Mouse (Mus musculus): ENCODE measurements around the gene B4galt2.
A peak's percentile ranks its signal among the peaks of the same experiment; 100 is the strongest.

The B4galt2 gene

DNA sequence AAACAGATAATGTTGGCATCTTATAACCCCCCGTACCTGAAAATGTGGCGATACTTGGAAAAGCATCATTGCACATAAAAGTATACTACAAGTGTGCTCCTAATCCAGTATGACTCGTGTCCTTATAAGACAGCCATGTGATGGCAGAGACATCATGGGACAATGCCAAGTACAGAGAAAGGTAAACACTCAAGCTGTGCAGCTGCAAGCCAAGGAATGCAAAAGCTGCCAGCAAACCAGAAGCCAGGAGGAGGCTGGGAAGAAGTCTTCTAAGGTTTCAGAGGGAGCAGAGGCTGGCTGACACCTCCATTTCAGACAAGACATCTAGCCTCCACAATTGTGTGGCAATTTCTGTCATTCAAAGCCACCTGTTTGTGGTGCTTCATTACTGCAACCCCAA lies 22.9 kb upstream of the B4galt2 start:
- peak; percentile 71 for DNase-seq

- no peak for DNase-seq
Observed at GRCm38 (mm10) chr4:117904761-117905160, 21.5 kb upstream of the B4galt2 start.

- DNase-seq, result no peak
Observed at GRCm38 (mm10) chr4:117904094-117904493, 20.8 kb upstream of the B4galt2 start.

DNA sequence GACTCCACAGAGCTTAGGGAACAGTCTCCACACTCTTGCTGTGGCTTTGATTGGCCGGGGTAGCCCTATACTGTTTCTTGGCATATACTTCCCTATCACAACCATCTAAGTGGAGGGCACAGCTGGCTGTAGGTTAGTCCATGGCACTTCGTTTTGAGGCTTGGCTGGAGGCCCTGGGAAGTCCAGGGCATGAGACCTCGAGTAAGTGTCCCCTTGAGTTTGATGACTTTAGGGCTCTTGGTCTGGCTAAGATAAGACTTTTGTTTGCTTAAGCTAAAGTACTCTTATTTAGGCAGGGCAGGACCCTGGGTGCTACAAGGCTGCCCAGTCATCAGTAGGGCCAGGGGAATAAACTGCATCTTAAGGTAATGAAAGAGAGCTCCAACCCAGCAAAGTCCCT lies 14.8 kb upstream of the B4galt2 start:
- no peak for DNase-seq

DNA sequence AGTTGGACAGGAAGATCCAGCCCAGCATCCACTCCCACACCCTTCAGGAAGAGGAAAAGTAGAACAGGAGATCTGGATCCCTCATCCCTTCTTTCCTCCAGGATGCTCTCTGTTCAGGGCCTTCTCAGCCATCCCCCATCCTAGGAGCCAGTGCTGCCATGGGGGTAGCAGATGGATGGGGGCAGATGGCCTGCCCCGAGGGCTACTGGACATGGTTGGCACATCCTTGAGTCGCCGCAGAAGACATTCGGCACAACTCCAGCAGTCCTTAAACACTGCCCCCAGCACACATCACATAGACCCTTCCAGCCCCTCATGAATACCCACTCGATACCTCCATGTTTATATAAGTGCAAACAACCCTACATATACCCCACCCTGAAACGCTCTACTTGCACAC lies 12.7 kb upstream of the B4galt2 start:
- no peak for DNase-seq

DNA sequence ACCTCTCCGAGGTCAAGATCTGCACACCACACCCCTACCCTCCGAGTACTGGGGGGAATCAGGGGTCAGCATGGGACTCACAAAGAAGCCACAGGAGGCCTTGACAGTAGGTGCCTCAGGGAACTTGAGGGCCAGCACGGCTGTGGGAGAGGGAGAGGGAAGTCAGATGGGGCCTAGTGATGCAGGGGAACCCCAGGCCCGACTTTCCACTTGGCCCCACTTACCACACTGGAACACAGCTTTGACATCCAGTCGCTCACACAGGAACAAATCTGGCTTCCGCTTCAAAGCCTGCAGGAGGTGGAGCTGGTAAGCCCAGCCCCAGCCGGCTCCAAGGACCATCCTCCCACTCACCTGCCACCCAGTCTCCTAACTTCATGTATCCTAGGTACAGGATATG lies 12.1 kb upstream of the B4galt2 start:
- DNase-seq, result no peak

GRCm38 (mm10) chr4:117894601-117895000 lies 11.3 kb upstream of the B4galt2 start:
- no peak for DNase-seq

DNA sequence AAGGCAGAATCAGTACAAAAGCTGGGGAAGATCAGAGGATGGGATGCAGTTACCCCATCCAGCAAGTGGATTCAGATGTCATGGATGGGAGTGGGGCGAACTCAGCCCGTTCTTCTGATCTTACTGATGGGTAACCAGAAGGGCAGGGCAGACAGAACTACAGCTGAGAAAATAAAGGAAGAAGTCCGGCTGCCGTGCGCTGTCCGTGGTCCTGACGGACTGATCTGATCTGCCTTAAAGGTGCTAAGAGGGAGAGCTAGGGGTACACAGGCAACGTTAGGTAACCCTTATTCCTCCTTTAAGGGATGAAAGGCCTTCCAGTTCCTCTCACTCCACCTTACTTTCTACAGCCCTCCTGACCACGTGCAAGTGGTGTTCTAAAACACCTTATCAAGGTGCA lies 10.1 kb upstream of the B4galt2 start:
- peak; percentile 57 for DNase-seq

DNA sequence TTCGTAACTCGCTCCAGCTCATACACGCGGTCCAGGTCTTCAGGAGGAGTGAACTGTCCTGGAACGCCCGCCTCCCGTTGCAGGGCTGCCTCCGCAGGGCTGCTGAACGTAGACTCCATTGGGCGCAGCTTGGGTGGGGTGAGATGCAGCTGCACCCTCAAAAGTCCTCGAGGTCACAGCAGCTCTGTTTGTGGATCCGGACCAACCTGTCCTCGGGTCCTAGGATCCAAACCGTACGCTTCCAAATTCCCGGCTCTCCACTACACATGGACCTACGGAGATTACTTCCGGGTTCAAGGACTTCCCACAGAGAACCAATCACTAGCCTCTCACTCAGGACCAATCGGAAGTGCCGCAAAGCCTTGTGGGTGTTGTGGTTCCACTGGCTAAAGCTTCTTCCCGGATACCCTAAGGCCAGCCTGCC lies 8.5 kb upstream of the B4galt2 start, which contains the start of gene Dph2:
TSS of gene Dph2 (minus strand) at position 295 of the 424 bp plus-strand sequence.
- peak; percentile 91 for DNase-seq

- no peak for DNase-seq
Observed at GRCm38 (mm10) chr4:117890750-117891149, 7.5 kb upstream of the B4galt2 start.

- DNase-seq, result no peak
Observed at GRCm38 (mm10) chr4:117890031-117890430, 6.7 kb upstream of the B4galt2 start.

- no peak for DNase-seq
Observed at GRCm38 (mm10) chr4:117889471-117889870, 6.2 kb upstream of the B4galt2 start.

DNA sequence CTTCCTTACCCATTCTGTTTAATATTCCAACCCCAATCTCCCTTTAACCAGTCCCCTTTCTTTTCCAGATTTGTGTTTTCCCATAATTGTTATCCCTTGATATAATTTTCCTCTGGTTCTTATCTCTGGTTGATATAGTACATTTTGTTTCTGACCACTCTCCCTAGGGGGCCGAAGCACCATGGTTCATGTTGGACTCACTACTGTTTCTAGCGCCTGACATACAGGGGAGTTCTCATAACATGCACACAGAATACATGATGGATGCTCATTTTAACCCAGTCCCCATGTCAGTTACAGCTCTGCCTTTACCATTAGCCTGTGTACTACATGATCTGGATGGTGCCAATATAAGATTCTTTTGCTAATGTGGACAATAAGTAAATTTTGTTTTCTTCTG lies 4.6 kb upstream of the B4galt2 start:
- DNase-seq, result no peak

- peak; percentile 95 for DNase-seq
Observed at GRCm38 (mm10) chr4:117887133-117887532, 3.8 kb upstream of the B4galt2 start, which contains the start of gene Atp6v0b. Gene Atp6v0b, minus strand, starts transcription at chr4:117887333.

DNA sequence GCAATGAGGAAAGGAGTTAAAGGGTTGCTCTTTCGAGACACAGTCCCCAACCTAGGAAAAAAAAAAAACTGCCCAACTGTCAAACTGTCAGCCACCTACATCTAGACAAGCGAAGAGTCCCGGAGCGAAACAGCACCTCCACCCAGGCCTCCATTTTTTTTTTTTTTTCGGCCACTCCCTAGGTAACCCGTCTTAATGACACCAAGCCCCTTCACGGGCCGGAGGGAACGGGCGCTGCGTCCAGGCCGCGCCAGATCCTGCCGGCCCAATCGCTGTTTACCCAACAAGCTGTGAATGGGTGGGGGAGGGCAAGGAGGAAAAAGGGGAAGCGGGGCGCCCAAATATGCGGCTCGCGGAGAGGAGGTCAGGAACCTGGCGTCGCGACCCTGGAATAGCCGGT lies 3.4 kb upstream of the B4galt2 start:
- peak; percentile 30 for DNase-seq

DNA sequence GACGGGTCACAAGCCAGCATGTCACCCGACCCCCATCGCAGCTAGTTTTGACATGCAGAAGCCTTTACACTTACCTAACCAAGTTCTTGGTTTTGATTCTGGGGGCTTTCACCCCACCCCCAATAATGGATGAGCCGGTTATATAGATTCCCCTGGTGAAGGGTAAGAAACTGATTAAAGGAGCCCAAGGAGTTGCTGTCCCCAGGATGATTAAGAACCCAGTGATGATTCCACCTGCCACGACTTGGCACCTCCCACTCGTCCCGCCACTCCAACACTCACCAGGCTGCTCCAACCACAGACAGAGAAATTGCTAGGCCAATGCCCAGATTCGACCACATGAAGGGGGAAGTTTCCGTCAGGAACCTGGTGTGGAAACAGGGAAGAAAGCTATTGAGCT lies 2.7 kb upstream of the B4galt2 start:
- DNase-seq, result no peak

DNA sequence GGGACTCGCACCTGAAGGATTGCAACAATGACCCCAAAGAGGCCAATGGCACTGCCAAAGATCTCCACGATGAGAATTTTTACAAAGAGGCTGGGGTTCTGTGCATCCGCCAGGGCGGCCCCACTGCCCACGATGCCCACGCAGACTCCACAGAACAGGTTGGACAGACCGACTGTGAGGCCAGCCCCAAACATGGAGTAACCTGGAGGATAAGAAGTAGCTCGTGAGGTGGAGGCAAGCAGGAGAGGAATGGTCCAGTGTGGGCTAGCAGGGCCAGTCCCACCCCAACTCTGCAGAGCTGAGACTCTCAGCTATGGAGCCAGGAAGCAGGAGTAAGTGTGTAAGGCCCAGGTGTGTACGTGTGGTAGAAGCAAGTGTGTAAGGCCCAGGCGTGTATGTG lies 1.8 kb upstream of the B4galt2 start:
- DNase-seq, result no peak

- no peak for DNase-seq
Observed at GRCm38 (mm10) chr4:117884146-117884545, 859 bp upstream of the B4galt2 start.

DNA sequence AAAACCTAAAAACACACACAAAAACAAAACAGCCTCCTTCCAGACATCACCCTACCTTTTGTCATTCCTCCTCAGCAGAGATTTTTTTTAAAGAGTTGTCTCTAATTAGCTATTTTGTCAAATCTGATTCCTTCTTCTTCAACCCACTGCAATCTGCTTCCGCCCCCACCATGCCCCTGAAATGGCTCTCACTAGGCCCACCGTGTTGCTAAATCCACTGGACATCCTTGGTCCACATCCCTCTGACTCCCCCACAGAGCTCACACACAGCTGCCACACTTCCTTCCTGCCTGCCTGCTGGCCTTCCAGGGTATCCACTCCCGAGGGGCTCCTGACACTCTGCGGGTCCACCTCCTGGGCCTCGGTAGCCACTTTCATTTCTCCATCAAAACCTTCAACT lies 4.6 kb downstream of the B4galt2 start:
- no peak for DNase-seq

DNA sequence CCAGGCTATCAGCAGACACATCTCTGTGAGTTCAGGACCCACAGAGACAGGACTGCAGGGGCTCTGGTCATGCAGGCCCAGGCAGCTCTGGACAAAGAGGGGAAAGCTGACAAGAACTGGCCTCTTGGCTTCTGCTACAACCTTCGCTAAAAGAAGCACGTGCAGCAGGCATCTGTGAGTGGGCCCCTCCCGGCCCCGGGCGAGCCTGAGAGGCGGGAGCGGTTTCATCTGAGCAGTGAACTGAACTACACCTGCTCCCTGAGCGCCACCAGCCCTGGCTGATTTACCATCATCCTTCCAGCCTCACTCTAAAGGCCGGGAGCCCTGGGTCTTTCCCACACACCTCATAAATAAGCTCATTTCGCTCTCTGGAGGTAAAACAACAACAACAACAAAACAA lies 5.0 kb downstream of the B4galt2 start:
- DNase-seq, result no peak

- DNase-seq, result no peak
Observed at GRCm38 (mm10) chr4:117873615-117874014, 9.7 kb downstream of the B4galt2 start.

DNA sequence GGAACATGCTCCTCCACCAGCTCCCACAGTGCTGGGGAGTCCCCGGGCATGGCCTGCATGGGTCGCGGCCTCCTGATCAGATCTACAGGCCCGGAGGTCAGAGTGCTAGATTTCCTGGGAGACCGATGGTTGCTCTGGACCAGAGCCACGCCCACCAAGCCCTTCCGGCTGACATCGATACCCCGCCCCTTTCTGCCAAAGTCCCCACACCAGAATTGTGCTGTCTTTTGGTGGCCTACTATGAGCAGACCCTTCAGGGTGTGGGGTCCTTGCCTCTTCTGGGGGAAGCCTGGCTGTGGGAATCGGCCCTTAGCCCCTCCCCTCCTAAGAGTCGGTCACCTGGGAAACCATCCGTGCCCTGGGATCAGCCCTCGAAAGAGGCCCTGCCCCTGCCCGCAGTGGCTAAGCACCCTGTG lies 10.8 kb downstream of the B4galt2 start, which contains the start of gene Ccdc24:
TSS of gene Ccdc24 (minus strand) at position 87 of the 416 bp plus-strand sequence.
- peak; percentile 51 for DNase-seq

GRCm38 (mm10) chr4:117871787-117872186 lies 11.5 kb downstream of the B4galt2 start:
- DNase-seq, result no peak

DNA sequence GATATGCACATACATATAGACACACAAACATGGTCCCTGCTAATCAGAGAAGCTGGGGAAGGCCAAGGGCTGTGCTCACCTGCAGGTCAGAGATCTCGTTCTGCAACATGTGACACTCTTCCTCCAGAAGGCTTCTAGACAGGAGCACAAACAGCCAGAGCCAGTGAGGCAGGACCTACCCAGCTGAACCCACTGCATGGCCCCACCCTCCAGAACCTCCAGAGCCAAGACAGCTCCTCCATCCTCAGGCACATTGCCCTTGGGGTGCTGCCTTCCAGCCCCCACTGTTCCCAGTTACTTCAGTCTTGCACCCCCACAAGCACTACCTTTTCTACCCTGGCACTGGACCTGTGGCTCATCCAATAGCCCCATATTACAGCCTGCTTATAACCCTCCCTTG lies 12.8 kb downstream of the B4galt2 start:
- DNase-seq, result no peak

DNA sequence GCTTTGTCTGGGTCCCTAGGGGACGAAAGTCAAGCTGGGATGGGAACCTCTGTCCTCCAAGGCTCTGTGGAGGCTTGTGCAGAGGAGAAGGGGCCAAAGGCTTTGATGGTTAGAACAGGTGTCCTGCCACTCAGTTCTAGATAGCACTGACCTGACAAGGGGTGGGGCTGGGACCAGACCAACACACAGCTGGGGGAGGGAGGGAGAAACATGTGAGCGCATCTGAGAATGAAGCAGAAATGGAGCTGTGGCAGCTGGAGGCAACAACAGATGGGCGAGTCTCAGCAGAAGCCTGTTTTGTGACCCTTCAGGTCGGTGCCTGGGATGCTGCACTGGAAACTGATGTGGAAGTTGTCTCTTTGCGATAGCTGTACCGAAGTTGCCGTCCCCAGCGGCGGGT lies 14.0 kb downstream of the B4galt2 start:
- DNase-seq, result no peak

GRCm38 (mm10) chr4:117867823-117868222 lies 15.5 kb downstream of the B4galt2 start:
- peak; percentile 77 for DNase-seq
